Mouse (Mus musculus): Measurements from ENCODE around the gene Mgat4a.

The Mgat4a gene

DNA sequence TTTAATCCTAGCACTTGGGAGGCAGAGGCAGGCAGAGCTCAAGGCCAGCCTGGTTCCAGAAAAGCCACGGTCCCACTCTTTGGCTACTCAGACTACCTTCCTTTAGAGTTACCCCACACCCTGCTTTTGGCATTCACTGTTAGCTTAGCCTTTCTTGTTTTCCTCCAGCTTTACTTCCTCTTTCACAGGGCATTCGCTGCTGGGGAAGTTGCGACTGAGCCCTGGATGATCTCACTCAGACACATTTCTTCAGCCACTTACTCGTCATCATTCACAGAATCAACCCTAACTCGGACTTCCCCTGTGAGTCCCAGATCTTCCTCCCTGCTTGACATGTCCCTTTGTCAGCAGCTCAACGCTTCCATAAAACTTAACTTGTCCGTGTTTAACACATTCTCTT lies 49.1 kb downstream of the Mgat4a start:
- no peak for DNase-seq

DNA sequence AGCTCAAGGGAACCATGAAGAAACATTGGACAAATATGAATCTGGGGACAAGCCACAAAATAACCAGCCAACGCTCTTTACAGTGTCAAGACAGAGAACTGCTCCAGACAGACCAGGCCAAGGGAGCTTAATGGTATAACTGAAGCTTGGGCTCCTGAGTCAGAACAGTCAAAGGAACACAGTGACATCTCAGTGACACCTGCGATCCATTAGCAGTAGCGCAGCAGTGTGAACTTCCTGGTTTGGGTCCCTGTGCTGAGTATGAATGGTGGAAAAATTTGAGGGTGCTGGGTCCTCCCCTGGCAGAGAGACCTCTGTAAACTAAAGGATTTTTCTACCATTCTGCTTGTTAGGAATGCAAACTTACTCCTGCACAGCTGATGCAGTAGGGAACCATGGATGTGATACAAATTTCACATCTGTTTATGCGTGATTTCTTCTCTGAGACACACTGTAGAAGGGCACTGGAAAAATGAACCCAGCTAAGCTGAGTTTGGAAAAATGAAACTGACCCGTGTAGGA lies 50.1 kb downstream of the Mgat4a start:
- DNase-seq: no peak

DNA sequence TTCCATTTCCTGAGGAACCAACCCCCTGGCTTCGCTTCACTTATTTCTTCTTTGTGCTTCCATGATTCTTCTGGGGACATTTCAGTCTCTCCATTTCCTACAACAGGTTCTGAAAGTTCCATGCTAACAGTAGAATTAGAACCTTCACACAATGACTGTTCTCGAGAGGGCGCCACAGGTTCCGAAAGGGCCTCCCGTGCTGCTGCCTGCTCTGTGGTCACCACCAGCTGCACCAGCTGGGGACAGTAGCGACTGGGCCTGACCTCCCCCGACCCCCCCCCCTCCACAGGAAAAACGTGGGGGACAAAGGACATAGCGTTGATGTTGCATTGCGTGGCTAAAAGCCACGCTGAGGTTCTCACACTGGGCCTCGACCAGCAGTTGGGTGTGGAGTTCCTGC lies 52.3 kb downstream of the Mgat4a start:
- DNase-seq: no peak

DNA sequence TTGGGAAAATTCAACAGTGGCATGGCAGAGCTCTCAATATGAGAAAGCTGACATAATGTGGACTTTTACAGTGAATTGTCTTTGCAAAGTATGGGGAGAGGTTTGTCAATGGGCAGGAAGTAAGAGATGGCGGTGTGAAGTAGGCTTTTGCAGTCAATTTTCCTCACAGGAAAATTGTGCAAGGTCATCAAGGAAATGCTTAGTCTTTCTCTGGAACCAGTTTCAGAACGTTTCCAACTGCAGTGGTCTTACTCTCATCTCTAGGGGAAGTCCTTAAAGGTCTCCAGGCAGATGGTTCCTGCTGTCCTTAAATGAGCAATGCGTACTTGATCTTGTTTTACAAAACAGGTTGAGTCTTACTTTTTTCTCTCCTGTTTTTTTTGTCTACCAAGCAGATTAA lies 53.8 kb downstream of the Mgat4a start:
- no peak for DNase-seq

DNA sequence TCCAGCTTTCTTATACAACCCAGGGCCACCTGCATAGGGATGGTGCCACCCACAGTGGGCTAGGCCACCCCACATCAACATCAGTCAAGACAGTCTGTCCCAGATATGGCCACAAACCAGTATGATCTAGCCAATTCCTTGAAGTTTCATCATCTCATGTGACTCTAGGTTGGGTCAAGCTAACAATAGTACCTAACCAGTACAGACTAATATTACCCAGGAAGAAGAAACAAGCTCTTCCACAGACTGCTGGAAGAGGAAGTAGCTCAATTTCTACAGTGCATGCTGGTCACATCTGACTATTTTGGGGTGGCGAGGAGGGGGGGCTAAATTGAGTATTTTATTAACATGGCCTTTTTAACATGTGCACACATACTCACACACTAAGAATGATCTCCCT lies 54.4 kb downstream of the Mgat4a start:
- no peak for DNase-seq

DNA sequence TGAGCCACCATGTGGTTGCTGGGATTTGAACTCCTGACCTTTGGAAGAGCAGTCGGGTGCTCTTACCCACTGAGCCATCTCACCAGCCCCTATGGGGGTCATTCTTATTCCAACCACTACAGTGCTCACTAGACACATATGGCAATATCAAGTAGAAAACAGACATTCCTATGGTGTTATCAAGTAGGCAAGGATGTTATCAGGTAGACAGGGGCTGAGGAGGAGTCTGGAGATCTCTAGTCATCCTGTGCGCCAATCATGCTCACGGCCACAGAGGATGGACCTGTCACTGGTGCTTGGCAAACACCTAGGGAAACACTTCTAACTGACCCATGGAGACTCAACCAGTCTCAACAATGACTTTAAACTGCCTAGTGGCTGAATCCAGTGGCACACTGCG lies 56.2 kb downstream of the Mgat4a start:
- no peak for DNase-seq

DNA sequence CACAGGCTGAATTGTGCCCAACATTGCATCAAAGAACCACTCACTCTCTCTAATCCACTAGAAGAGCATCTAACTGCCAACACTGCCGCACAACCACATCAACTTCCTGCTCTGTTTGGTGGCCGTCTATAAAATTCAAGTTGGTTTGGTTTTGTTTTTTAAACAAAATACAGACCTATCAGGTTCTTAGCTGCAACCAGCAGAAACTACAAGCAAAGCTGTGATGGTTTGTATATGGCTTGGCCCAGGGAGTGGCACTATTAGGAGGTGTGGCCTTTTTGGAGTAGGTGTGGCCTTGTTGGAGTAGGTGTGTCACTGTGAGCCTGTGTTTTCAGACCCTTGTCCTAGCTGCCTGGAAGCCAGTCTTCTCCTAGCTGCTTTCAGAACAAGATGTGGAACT lies 59.5 kb downstream of the Mgat4a start:
- DNase-seq: no peak

DNA sequence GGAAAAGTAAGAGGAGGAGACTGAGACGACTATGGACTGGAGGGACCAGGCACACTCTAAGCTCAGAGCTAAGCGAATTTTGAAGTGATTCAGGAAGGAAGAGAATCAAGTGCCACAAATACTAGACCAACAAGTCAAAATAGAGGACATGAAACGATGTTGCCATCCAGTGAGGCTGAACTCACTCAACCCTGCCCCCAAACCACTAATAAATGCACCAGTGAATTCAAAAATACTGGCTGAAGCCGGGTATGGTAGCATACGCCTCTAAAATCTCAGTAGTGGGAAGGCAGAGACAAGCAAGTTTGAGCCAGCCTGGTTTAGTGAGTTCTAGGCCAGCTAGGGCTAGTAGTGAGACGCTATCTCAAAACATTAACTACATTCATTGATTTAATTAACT lies 60.1 kb downstream of the Mgat4a start:
- DNase-seq: no peak

DNA sequence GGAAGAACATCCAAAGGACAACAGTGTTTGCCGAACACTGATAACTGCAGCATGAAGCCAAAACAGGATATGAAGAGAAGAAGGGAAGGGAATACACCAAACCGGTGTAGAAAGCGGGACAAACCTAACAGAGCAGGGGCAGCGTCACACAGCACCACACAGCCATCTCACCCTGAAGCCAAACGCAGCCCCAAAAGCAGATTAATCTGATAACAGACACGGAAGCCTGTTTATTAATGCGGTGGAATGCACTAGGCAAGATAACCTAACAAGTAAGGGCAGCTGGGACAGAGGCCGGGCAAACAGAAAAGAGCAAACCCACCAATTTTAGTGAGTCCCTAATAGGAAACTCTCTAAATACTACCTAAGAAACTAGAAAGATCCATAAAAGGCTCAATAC lies 61.1 kb downstream of the Mgat4a start:
- no peak for DNase-seq

DNA sequence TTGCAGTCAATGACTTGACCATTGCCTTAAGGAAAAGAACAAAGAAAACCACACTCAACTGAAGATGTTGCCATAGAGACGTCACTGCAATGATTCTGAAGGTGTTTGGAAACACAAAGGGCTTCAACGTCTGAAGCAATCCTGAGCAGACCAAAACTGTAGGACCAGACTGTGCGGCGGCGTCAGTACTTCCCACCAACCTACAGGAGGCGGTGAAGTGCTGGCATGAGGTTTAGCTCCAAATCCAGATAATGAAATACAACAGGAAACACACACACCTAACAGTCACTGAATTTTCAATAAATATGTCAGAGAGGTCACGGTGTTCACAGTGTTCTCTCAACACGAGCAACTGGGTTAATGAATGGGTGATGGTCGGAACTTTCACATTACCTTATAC lies 61.7 kb downstream of the Mgat4a start:
- DNase-seq: peak; percentile 10

DNA sequence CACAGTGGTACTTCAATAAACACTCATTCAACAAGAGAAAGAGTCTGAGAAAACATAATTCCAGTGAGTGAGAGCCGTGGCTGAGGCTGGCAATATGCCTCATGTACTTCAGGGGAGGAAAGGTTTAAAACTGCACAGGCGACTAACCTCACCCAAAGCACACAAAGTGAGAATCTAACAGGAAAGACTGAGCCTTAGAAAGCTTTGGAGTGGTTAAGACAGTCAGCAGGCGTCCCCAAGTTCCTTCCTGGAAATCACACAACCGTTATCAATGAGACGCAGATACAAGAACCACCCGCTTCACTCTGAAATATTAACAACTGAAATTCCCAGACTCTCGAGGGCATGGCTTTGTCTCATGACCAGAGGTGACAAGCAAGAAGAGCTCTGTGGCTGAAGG lies 62.4 kb downstream of the Mgat4a start:
- DNase-seq: no peak

DNA sequence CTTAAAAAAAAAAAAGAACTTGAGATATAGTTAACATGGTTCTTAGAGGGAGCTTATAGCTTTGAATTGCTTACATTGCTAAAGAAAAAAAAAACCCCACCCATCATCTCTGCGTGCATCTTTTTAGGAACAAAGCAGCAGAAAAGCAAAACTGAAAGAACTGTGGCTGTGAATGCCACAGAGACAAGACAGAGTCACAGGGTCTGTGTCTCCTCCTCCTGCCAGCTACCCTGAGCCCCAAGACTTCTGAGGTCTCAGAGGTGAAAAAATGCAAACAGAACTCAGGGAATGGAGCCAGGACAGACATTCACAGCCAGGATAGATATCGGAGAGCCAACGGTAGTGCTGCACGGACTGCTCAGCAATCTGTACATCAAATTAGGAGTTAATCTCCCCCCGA lies 62.9 kb downstream of the Mgat4a start:
- no peak for DNase-seq

DNA sequence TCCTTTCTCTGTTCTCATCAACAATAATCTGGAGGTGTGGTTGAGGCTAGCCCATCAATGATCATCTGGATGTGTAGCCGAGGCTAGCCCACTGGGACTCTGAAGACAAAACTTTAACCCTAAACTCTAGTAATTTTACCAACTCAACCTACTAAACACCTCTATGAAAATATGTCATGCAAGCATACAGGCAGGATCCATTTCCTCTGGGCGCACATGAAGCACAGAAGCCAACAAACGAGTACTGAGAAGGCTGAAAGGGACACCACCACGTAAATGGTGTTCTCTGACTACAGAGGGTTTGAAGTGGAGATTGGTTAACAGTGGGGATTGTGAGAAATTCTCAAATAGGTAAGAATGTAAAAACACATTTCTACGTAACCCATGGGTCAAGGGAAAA lies 63.6 kb downstream of the Mgat4a start:
- DNase-seq: no peak

DNA sequence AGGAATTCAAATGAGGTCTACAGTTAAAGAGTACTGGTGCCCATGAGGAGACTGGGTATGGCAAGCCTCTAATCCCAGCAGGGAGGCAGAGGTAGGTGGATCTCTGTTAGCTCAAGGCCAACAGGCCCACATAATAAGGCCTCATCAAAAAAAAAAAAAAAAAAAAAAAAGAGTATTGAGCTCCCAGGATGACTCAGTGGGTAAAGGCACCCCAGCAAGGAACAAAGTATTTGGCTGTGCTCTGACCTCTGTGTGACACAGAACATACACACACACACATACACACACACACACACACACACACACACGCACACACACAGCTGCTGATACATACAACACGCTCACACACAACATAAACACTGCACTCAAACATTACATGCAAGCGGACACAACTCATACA lies 65.5 kb downstream of the Mgat4a start:
- DNase-seq: no peak

DNA sequence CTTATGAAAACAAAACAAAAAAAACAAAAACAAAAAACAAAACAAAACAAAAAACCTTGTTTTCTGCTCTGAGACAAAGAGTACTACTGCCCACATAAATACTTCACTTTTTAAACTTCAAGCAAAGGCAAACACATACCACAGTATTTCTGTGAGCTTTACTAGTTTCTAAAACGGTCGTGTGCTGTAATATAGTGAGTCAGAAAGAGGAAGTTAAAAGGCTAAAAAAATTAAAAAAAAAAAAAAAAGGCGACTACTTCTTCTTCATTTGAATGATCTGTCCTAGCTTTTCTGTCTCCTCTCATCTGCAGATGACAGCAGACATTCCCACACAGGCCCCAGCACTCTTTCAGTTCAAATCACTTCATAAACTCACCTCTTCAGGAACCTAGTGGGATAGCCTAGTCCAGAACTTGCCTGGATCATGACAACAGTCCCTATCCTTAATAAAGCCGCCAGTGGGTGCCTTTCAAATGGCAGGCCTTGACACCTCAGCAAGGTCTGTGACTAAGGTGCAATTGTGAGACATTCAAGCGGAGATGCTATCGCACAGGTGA lies 66.1 kb downstream of the Mgat4a start:
- no peak for DNase-seq

DNA sequence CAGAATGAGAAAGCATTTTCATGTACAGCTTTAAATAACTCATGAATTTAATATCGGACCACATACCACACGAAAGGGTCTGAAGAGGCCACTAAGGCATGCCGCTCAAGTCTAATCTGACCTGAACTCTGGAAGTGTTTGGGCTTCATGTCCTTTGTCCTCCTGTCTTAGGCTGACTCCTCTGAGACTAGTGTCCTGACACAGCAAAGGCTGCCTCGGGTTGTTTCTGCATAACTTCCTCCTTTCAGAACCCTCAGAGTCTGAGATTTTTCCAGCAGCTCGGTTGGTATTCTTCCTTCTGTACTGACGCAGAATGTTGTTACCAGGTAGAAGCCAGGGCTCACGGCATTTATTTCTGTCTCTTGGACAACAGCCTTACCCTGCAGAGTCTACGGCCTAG lies 66.8 kb downstream of the Mgat4a start:
- DNase-seq: no peak

DNA sequence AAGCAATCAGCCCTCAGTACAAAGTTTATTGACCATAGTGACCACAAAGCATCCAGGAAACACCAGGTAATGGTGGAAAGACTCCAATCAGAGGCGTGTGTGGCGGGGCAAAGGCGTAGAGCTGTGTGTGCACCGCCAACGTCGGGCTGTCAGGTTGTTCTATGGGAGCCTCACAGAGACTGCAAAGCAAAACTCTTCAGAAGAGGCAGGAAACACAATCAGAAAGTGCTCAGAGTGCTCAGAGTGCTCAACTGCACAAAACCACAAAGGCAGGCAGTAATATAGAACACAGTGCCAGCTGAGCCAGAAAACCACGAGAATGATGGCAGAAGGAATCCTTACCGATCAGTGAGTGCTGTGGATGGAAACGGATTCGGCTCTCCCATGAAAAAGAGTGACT lies 67.6 kb downstream of the Mgat4a start:
- no peak for DNase-seq

DNA sequence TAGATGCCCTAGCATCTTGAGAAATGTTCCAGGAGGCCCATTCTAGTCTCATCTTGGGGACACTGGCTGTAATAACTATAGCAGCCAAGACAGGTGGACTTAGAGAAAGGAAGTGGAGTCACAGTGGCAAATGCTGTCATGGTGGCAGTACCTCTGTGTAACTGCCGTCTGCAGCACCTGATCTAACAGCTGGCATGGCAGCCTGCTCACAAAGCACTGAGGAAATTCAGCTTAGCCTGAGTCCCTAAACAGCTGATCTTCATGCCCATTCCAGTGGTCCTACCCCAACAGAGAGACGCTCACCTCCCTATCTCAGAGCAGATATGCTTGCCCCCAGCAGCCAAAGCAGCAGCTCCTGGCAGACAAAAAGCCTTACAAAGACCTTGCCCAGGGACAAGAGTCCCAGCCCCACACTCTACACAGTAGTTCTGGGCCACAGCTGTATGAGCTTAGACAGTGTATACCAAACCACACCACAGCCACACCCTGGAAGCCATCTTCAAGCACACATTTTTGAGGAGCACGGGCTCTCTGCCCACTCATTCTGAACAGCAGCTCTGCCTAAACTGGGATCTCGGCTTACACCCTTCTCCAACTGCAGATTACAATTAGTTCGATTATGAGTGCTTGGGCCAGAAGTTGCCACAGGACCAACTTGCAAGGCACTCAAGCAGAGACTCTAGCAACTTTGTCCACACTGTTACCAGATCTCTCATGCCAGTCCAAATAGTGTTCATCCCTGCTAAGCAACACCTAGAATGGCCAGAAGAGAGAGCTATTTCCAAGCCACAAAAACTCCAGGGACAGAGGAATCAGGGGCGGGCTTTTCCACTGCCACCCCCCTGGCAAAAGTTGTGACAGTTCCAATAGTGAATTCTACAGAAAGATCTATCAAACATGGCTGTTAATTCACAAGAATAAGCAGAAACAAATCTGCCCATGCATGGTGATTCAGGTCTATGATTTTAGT lies 69.4 kb downstream of the Mgat4a start:
- DNase-seq: no peak

DNA sequence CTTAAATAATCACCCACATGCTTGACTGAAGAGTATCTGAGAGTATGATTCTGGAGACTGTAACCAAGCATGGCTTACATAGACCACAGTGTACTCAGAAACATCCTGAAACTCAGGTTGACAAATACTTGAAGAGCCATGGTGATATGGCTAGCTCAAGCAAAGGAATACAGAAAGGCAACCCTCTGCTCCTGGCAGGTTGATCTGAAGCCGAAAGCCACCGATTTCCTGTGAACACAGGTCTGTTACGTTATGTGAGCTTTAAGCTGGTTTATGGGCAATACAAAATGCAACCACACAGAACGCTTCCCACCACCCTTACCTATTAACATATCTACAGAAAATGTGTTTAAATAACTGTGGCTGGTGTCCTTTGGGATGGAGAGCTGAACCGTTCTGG lies 71.8 kb downstream of the Mgat4a start:
- no peak for DNase-seq

DNA sequence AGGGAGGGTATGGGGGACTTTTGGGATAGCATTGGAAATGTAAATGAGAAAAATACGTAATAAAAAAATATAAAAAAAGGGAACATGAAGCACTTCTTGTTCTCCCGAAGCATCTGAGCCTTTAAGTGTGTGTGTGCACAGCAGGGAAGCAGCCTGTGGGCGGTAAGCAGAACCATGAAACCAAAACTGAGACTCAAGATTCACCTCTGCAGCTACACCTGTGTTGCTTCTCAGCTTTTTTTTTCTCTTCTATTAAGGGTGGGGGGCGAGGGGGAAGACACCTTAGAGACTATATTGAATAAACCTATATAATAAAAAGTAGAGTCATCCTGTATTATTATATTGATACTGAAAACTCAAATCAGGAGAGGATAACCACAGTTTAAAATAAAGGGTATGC lies 73.0 kb downstream of the Mgat4a start:
- DNase-seq: no peak

DNA sequence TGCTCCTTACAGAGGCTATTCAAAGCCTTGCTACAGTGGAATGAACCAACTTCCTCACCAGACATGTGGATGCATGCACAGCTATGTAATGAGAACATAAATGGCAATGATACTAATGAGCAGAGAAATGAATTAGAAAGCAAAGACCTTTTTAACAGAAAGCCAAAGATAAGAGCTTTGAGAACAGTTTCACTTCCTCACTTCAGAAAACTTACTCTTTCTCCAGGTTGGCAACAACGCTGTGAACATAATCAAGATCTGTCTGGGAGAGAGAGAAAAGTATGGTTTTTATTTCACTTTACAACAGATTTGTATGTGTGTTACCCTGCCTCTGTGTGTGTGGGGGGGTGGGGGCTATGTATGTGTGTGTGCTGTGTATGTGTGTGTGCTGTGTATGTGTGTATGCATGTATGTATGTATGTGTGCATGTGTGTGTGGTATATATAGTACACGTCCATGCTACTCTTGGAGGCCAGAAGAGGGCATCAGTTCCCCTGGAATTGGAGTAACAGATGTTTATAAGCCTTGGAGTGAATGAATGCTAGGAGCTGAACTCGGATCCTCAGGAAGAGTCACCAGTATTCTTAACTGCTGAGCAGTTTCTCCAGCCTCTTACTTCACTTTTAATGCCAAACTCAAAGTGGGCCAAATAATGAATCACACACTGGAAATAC lies 74.4 kb downstream of the Mgat4a start:
- no peak for DNase-seq

DNA sequence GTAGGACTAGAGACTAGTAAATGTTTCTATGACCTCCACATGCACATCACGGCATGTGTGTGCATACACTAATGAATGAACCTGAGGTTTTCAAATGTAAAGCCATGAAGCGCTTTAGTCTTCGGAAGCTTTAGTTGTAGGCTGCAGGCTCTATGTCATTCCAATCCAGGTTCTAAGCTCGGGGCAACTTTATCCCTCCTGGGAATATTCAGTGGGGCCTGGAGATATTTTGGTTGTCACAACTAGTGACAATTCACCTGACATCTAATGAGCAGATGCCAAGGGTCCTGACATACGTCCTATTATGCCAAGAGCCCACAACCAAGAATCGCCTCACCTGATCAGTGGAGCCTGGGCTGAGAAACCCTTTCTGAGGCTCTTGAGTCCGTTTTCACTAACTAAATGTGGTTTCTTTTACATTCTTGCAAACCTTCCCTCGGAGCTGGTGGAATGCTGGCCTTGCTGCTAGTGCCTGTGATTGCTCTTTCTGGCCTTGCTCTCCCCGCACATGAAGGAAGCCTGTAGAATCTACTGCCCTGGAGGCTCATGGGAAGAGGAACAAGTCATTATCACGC lies 75.9 kb downstream of the Mgat4a start:
- DNase-seq: no peak

DNA sequence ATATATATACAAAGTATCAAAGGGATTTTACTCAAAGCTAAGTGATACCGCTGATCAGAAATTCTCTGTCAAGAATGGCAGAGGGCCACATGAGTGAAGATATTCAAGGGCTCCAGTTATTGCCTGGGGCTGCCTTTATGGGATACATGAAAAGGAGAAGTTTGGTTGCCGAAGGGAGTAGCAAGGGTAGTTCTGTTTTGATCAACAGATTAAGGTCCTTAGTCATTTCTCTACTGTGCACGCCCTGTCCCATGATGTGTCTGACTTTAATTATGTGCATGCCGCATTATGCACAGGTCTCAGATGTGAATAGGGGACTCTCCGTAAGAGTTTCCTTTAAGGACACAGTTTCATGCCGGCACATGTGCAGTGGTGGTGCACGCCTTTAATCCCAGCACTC lies 83.3 kb downstream of the Mgat4a start:
- no peak for DNase-seq

DNA sequence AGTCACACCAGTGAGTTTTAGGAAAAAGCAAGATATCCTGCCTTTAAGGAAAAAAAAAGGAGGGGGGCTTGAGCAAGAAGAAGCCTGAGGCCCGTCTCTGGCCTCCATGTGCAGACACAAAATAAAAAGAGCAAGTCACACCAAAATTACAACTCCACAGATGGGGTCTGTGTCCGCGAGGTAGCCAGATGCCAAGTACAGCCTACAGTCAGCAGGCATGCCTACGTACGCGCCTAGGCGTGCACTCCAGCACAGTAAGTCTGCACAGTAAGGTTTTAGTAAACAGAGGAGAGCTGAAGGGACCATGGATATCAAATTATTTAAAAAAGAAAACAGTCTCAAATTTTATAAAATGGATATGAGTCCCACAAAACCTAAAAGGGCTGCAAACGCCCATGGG lies 89.5 kb downstream of the Mgat4a start:
- DNase-seq: no peak
